Mouse (Mus musculus): ENCODE results near the gene Nlrx1.
A peak's percentile ranks its signal among the peaks of the same experiment; 100 is the strongest.
"Not testable (repeated sequence)": the region's sequence is repeated elsewhere in the genome, so short reads cannot be mapped to it uniquely, and the experiment has no call there.

Gene Nlrx1

DNA sequence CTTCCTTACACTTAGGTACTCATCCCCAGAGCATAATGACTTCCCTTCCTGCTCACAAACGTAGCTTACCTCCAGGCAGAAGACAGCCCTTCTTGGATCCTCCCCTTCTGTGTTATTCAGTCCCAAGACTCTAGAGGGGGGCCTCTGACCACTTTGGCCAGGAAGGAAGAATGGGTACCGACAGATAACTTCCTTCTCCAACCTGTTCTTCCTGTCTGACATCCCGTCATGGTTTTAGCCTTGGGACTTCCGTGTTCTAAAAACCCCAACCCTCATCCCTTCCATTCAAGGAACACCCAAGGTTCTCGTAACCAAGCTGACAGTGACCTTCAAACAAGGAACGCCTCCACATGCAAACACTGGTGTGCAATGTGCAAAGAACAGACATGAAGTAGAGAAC, at the start of gene Nlrx1:
Nlrx1 (minus strand) TSS at position 168 of the 400 bp plus-strand sequence.
- no peak for DNase-seq

DNA sequence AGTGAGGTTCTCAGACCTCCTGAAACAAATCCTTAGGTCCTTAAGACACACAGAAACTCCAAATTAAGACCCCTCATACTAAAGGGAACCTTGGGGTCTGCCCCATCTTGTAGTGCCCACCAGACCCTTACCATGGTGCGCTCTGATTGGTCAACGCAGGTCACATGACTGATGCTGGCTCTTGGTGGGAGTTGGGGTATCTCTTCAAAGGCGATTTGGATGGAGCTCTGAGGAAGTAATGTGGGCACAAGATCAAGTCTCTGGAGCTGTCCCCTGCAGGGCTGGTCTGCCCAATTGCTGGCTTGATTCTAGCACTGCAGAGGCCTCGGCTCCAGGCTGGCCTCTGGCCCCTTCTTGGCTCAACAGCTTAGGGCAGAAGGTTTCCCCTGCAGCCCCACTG, 49.1 kb upstream of the Nlrx1 start:
- DNase-seq = no peak

DNA sequence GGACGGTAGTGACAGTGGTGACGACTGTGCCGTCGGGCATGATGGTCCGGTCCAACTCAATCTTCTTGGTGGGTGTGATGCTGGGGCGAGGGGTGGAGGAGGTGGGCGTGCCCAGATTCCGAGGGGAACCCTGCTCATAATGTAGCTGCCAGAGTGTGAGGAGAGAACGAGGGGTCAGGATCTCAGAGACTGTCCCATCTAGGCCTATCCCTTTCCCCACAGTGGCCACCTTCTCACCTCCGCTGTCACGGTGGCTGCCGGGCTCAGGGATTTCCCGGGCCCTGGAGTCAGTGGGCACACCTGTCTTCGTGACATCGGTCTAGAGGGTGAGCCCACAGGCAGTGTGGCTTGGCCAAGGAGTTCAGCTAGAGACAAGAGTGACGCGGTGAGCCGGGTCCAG, 46.5 kb upstream of the Nlrx1 start:
- DNase-seq = no peak

- no peak for DNase-seq
Observed at GRCm38 (mm10) chr9:44314257-44314547, 45.8 kb upstream of the Nlrx1 start.

DNA sequence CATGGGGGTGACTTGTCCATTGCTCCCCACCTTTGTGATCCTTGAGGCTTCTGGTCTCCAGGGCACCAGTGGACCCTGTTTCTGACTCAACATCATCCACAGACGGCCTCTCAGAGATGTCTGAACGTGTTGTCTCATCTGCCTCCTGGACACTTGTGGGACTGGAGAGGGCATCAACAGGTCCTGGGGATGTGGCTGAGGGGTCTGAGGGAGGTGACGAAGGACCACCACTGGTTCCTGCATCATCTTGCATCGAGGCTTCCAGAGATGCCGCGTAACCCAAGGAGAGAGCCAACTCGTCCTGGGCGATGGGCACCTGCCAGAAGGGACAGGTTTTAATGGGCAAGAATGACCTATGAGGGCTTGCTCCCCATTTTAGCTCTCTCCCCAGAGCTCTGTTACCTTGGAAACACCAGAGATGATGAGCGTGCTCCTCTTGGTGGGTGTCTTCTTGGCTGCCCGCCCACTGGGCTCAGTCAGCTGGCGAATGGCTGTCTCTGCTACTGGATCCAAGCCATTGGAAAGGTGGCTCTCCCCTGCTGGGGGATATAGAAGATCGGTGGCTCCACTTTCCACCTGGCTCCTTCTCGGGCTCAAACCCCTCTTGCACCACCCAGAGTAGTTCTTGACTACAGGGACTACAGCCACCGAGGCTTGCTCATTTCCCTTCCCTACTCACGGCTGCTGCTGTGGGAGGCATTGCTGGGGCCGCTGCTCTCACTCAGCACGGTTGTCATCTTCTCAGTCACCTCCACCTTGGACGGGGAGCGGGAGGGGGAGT, 45.3 kb upstream of the Nlrx1 start:
- no peak for DNase-seq

DNA sequence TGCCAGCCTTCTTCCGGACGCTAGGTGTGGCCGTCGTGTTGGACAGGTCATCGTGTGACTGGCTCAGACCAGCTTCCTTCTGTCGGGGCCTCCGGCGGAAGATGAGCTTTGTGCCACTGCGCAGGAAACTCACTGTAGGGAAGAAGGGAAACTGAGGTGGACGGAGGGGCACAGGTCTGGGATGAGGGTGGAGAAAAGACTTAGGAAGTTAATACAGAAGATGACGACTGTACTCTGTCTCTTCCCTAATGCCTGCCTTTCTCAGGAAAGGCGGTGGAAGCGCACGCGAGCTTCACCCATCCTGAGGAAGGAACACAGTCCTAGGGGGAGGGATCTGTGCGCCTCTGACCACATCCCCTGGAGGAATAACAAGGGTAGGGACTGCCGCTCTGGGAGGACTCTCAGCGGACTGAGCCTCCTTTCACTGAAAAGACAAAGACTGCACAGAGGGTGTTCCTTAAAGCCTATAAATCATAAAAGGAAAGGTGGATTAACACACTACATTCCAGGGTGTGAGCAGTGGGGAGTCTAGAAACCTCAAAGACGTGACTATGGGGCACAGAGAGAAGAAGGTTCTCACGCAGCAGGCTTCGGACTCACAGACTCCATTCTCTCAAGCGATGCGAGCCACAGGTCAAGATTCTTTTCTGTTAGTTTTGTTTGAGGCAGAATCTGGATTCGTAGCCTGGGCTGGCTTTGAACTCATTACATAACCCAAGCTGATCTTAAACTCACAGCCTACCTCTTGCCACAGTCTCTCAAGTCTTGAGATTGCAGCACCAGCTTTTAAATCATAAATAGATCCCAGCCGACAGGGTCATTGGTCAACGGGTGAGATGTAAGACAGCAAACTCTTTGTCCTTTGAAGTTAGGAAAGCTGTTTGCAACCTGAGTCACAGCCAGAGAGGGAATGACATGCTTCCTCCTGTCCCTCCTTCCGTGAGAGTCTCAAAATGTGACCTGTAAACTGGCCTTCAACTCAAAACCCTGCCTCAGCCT, 43.0 kb upstream of the Nlrx1 start:
- DNase-seq = no peak

GRCm38 (mm10) chr9:44310750-44311135, 42.3 kb upstream of the Nlrx1 start:
- DNase-seq = no peak

- DNase-seq = no peak
Observed at GRCm38 (mm10) chr9:44309756-44310155, 41.4 kb upstream of the Nlrx1 start.

- peak; percentile 33 to 56 for DNase-seq
Observed at GRCm38 (mm10) chr9:44307248-44307647, 38.8 kb upstream of the Nlrx1 start.

DNA sequence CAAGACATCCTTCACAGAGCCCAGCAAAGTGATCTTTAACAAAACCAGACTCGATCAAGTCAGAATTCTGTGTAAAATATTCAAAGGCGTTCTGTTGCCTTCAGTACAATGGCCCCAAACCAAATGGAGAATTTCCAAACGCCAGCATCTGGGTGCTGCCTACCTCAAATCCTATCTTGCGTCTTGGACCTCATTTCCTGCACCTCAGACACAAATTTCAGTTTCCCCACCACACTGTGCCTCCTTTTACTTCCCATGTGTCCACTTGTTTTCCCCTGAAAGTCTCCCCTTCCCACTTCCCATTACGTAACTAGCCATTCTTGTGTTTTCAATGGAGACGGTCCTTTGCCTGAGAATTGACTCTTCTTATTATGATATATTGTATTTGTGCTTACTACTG, 38.1 kb upstream of the Nlrx1 start:
- no peak for DNase-seq

DNA sequence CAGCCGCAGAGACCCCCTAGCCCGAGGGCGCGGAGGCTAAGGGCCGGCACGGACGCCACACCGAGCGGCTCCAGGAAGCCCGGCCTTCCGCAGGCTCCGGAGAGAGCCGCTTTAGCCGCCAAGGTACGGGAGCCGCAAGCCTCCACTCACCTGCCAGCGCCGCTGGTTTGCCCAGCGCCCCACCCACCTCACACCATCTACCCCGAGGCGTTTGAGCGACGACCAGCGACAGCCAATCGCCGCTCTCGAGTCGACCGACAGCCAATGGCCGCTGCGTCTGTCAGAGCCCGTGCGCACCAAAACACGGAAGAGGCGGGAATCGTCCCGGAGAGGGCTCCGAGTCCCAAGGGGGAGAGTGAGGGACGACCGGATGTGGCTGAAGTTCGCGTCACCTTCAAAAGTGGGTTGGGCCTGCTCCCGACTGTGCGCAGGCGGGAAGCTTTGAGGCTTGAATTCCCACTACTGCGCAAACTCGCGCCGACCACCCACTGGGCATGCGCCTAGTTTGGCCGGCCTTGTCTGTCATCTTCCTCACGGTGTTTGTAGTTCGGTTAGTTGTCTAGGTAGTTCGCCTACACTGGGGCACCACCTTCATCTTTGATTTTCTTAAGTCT, 37.2 kb upstream of the Nlrx1 start, which contains the start of gene Hinfp:
Hinfp (minus strand) TSS at position 206 of the 614 bp plus-strand sequence.
- DNase-seq = peak; percentile 96 to 99

DNA sequence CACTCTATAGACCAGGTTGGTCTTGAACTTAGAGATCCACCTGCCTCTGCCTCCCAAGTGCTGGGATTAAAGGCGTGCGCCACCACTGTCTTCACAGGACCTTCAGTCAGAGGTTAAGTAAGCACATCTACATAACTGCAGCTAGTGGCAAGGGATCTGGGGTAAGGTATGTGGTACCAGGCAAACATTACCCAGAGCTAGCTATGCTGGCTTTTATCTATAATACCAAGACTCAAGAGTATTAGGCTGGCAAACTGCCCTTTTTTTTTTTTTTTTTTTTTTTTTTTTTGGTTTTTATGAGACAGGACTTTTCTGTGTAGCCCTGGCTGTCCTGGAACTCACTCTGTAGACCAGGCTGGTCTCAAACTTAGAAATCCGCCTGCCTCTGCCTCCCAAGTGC, 31.6 kb upstream of the Nlrx1 start:
- not testable (repeated sequence) for DNase-seq

DNA sequence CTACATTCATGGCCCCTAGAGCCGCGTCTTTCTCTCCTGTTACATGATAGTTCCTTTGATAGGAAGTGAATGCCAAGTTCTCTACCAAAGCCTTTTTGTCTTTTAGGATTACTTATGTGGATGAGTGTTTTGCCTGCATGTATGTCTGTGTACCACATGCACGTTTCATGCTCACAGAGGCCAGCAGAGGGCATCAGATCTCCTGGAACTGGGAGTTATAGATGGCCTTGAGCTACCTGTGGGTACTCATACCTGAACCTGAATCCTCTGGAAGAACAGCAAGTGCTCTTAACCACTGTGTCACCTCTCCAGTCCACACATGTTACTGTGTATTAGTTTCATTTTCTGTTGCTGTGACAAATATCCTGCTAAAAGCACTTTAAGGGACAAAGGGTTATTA, 24.1 kb upstream of the Nlrx1 start:
- peak; percentile 68 to 70 for DNase-seq

- no peak for DNase-seq
Observed at GRCm38 (mm10) chr9:44288959-44289291, 20.5 kb upstream of the Nlrx1 start.

DNA sequence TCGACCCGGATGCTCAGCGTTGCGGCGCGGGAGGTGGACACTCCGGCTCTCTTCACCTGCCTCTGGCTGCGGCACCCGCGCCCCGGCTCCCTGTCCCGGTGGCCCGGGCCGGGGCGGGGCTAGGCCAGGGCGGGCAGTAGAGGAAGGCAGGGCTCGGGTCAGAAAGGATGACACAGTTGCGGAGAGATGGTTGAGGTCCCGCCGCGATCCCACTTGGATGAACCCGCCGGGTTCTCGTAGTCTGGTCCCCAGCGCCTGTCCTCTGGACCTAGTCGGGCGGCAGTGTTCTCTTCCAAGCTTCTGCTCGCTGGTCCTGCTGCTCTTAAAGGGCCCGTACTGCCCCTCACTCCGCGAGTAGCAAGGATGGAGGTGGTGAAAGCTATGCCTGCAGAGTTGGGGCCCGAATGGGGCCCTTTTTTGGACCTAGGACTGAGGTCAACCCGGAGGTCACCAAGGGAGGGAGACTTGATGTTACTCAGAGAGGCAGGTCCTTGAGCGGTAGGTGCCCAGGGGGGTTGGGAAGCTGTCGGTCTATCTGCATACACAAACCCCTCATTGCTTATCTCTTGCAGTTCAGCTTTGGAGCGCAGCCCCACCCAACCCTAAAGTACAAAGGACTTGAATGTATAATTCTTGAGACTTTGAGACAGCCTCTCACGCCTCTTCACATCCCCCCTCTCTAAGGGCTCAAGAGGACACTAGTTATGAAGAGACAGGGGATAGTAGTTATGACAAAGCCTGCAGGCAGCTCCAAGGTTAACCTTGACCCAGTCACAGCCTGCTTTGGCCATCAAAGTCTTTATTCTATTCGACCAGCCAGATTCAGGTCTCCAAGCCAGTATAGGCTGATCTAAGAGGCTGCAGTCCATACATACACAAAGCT, 19.9 kb upstream of the Nlrx1 start, which contains the start of gene Abcg4:
Abcg4 (minus strand) TSS at position 540 of the 883 bp plus-strand sequence.
- no peak for DNase-seq

- DNase-seq = no peak
Observed at GRCm38 (mm10) chr9:44287401-44288075, 19.1 kb upstream of the Nlrx1 start.

GRCm38 (mm10) chr9:44287003-44287400, 18.6 kb upstream of the Nlrx1 start:
- DNase-seq = no peak

DNA sequence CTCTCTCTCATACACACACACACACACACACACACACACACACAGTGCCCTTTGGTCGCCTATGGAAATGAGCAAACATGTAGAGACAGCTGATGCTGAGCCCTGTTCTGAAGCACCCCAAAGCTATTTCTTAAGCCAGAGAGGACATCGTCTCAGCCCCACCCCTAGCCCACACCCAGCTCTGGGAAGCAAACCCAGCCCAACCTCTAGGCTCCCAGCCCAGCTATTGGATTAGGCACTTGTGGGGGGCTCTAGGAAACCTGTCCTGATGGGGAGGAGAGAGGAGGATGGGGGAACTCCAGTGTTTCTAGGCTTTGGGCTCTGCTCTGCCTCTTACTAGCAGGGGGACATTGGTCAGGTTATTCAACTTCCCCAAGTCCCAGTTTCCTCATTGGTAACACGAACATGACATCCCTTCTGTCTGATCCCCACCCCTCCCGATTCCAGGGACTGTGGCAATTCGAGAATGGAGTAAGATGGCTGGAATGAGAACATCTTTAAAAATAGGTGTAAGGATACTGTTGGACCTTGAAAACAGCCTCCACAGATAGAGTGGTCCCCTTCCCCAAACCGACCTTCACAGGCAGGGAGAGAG, 18.0 kb upstream of the Nlrx1 start:
- no peak for DNase-seq

DNA sequence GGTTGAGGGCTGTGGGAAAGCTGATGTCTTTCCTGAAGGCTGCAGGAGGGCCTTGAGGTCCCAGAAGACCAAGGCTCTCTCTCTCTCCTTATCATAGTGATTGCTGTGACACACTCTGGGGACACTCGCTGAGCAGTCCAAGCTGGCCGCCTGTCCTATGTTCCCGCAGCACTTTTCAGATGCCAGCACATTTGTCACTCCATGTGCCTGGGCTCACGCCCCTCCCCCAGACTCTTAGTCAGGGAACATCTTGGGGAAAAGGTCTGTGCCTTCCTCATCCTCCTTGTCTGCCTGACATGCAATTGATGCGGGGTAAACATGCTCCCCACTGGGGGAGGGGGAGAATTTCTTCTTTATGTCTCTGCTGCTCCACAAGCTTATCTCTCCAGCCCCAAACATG, 14.8 kb upstream of the Nlrx1 start:
- DNase-seq = no peak

- DNase-seq = no peak
Observed at GRCm38 (mm10) chr9:44269973-44270372, 1.6 kb upstream of the Nlrx1 start.

GRCm38 (mm10) chr9:44269077-44269476, 678 bp upstream of the Nlrx1 start:
- peak; percentile 47 to 49 for DNase-seq

DNA sequence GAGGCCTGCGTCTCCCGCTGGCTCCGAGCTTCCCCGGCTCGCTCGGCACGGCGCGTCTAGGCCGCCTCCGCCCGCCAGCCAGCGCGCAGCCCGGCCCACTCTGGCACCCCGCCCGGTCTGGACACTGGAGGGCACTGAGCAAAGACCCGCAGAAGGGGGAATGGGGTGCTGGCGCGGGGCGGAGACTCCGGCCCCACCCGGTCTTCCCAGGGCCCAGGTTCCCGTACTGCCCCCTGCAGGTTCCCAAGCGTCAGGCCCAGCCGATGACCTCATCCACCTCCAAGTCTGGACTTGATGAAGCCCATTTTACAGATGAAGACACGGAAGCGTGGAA, 405 bp downstream of the Nlrx1 start:
- DNase-seq = peak; percentile 87

All from thymus, postnatal 36 days (tissue).